Mouse (Mus musculus) limb, embryonic 14.5 days (tissue): ENCODE data around the gene Eef1akmt2. TPM values are rescaled to one million over a fixed set of nuclear protein-coding genes. Genes with fewer than 3 reads are reported as not detected.

Source experiments
- ATAC-seq: fragments of 200-750 bp; cut with Nextera tagmentation; 2 replicates; pipeline ENCODE4 v1.8.0; 2017; ENCODE audit warnings: low read depth, moderate number of reproducible peaks, moderate TSS enrichment; ENCODE audit not compliant: low FRiP score
- DNase-seq: peaks from one replicate; pipeline ENCODE4 v3.0.0-alpha.2; 2015; ENCODE audit warnings: low spot score
- H3K27ac ChIP-seq: fragments of 300-500 bp; sonication (generic); replicated peaks from 2 replicates; pipeline ENCODE4 v1.5.1; 2014; ENCODE audit warnings: low read depth, mild to moderate bottlenecking, low read length, moderate library complexity, mixed read lengths
- H3K27me3 ChIP-seq: fragments of 300-500 bp; sonication (generic); 2 replicates; pipeline ENCODE4 v1.6.1; 2014; ENCODE audit warnings: low read length, mixed read lengths; ENCODE audit not compliant: control insufficient read depth, insufficient read depth
- H3K36me3 ChIP-seq: fragments of 300-500 bp; sonication (generic); 2 replicates; pipeline ENCODE4 v1.6.1; 2014; ENCODE audit warnings: mild to moderate bottlenecking, low read length, moderate library complexity, mixed read lengths; ENCODE audit not compliant: control insufficient read depth, insufficient read depth
- H3K4me1 ChIP-seq: fragments of 300-500 bp; sonication (generic); 2 replicates; pipeline ENCODE4 v1.6.1; 2014; ENCODE audit warnings: antibody characterized with exemption, low read length, mixed read lengths; ENCODE audit not compliant: control insufficient read depth, insufficient read depth
- H3K4me2 ChIP-seq: fragments of 300-500 bp; sonication (generic); replicated peaks from 2 replicates; pipeline ENCODE4 v1.6.1; 2014; ENCODE audit warnings: low read depth, mild to moderate bottlenecking, low read length, moderate library complexity; ENCODE audit not compliant: severe bottlenecking
- H3K4me3 ChIP-seq: fragments of 300-500 bp; sonication (generic); replicated peaks from 2 replicates; pipeline ENCODE4 v1.5.1; 2014; ENCODE audit warnings: low read length
- H3K9ac ChIP-seq: fragments of 300-500 bp; sonication (generic); 2 replicates; pipeline ENCODE4 v1.6.1; 2014; ENCODE audit warnings: mild to moderate bottlenecking, low read depth, low read length, moderate library complexity; ENCODE audit not compliant: severe bottlenecking
- H3K9me3 ChIP-seq: fragments of 300-500 bp; sonication (generic); 2 replicates; pipeline ENCODE4 v1.6.1; 2016; ENCODE audit warnings: low read length; ENCODE audit not compliant: control insufficient read depth
- POLR2A ChIP-seq: fragments of 200-500 bp; IDR thresholded peaks from 2 replicates; pipeline ENCODE4 v1.8.0; 2012; ENCODE audit warnings: inconsistent platforms, mild to moderate bottlenecking, moderate library complexity, borderline replicate concordance; ENCODE audit not compliant: insufficient read depth, insufficient read length; ENCODE audit errors: extremely low read depth
- WGBS: fragments of 180-500 bp; shearing (Covaris S2); extraction: QIAGEN DNeasy Blood & Tissue Kit; methylation state at CpG from one replicate; pipeline ENCODE4 v1.1.7; 2014; 5-methylcytosine and 5-hydroxymethylcytosine counted together
- polyA plus RNA-seq, 2 experiments: library from polyadenylated mRNA; depleted of rRNA in 1 of 2; stranded (reverse) in 1 of 2; unstranded in 1 of 2; fragments of >200 nt; fragmentation: Nextera tagmentation in 1 of 2; extraction: Ambion mirVana in 1 of 2; gene quantifications; 2 replicates each; pipeline versions ENCODE4 v1.2.1 to v1.2.3; 2012 to 2014

Gene Eef1akmt2
- polyA plus RNA-seq, 2 experiments, result 50.9 to 68.6 TPM

DNA sequence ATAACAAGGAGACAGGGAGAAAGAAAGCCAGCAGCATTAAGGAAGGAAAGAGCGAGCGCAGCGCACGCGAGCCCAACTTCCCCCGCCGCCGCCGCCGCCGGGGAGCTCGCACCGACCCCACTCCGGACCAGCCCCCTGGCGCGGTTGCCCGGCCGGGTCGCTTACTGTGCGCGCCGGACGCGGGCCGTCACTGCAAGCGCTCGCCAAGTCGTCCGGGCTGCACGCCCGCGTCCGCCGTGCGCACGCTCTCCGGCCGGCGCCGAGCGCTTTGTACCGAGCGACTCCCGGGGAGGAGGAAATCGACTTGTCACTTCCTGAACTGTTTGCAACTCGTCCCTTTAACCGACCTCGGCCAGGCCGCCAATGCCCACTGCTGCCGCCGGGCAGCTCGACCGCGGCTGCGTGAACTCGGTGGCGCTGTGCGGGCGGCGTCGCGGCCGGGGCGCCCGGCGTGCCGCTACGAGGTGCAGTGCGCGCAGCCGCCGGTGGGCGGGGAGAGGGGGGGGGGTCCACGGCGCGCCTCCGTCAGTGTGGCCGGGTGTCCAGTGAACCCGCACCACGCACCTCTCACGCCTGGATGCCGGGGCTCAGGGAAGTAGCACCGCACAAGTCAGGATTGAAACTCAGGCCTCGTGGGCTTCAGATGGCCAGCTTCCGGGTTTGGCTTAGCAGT, 38.9 kb downstream of the Eef1akmt2 start, which contains the start of gene Fam53b:
Fam53b (minus strand) TSS at position 471 of the 673 bp plus-strand sequence.
- 0 out of 2 replicates have a peak, but pooled peaks have one; percentile 43 for TF ChIP-seq POLR2A
- peak within 1 kb of the TSS; percentile 73 for H3K4me3 ChIP-seq
- peak within 1 kb of the TSS; percentile 92 for H3K9ac ChIP-seq
- H3K27ac ChIP-seq, result peak within 1 kb of the TSS; percentile 92
- DNase-seq, result peak; percentile 25
- 0 out of 2 replicates have a peak, but pooled peaks cover 2% of the 10 kb centered on the region for H3K36me3 ChIP-seq
- H3K9me3 ChIP-seq, result no peaks in the 10 kb centered on the region
- WGBS, result 0% methylated on average over 40 of the region's 85 CpGs
- peaks cover 49% of the 10 kb centered on the region for H3K4me1 ChIP-seq
- no peaks in the 10 kb centered on the region for H3K27me3 ChIP-seq
- peak within 1 kb of the TSS; percentile 90 for H3K4me2 ChIP-seq
- ATAC-seq, result peak; percentile 71

DNA sequence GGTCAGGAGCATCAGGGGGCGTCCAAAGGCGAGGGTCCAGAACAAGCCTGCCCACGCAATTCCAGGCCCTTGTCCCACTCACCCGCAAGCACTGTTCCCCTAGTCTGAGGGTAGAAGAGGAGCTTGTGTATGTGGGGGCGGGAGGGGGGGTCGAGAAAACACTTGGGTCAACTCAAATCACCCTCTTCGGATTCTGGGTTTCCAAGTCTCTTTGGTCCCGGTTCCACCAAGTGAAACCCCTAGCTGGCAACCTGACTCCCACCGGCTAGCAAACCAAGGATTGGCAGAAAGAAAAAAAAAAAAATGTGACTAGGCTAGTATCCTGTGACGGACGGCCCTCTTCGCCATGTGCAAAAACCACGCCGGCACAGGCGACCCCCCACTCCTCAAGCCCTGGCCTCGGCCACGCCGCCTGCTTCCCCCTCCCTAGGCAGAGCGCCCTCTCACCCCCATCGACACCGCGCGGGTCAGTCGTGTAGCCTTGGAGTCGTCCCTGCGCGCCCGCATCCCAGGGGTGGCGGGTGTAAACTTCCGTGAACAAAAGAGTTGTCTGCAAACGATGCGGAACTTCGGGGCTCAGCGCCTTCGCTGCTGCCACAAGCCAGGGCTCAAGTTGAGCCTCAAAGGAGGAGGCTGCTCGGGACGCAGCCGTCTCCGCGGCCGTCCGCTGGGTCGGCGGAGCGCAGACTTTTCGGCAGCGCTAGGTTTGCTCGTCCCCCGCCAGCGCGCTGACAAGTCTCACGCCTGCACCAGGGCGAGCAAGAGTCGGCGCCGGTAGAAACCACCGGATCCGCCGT, 39.7 kb downstream of the Eef1akmt2 start:
- TF ChIP-seq POLR2A, result no peak
- ATAC-seq (peak; percentile 24), DNase-seq (no peak)
- Histone ChIP-seq H3K4me2 (peak overlapping the region; percentile 90), H3K4me1 (peaks cover 57% of the 10 kb centered on the region), H3K9ac (peak overlapping the region; percentile 92), H3K27me3 (no peaks in the 10 kb centered on the region), H3K36me3 (0 out of 2 replicates have a peak, but pooled peaks cover 2% of the 10 kb centered on the region), H3K4me3 (peak overlapping the region; percentile 73), H3K27ac (peak overlapping the region; percentile 92), H3K9me3 (no peaks in the 10 kb centered on the region)
- under 1% methylated on average over 59 of the region's 59 CpGs for WGBS

GRCm38 (mm10) chr7:132811716-132812618, 40.5 kb downstream of the Eef1akmt2 start:
- Histone ChIP-seq H3K9ac (peak overlapping the region; percentile 92), H3K36me3 (0 out of 2 replicates have a peak, but pooled peaks cover under 1% of the 10 kb centered on the region), H3K27me3 (no peaks in the 10 kb centered on the region), H3K27ac (peak overlapping the region; percentile 92), H3K4me3 (peak overlapping the region; percentile 73), H3K4me2 (peak overlapping the region; percentile 90), H3K4me1 (peaks cover 65% of the 10 kb centered on the region), H3K9me3 (no peaks in the 10 kb centered on the region)
- no peak for TF ChIP-seq POLR2A
- peak; percentile 62 for DNase-seq
- ATAC-seq, result 0 out of 2 replicates have a peak, but pooled peaks have one; percentile 5
- WGBS, result 7% methylated on average over 23 of the region's 23 CpGs

GRCm38 (mm10) chr7:132810879-132811278, 41.6 kb downstream of the Eef1akmt2 start:
- H3K4me3 ChIP-seq, result 0 out of 2 replicates have a peak overlapping the region, but pooled peaks have one; percentile 73
- ATAC-seq, result peak; percentile 17; the same call in 1 of the 2 replicates

More at GRCm38 (mm10) chr7:132810879-132811278, 41.6 kb downstream of the Eef1akmt2 start:
- Histone ChIP-seq H3K27ac (no peak overlapping the region), H3K9me3 (no peaks in the 10 kb centered on the region), H3K4me2 (peak overlapping the region; percentile 90), H3K36me3 (no peaks in the 10 kb centered on the region), H3K4me1 (peaks cover 67% of the 10 kb centered on the region), H3K9ac (no peak overlapping the region), H3K27me3 (no peaks in the 10 kb centered on the region)
- WGBS, result 19% methylated on average over 1 of the region's 1 CpGs
- no peak for TF ChIP-seq POLR2A
- DNase-seq, result peak; percentile 87
